Comparison of ENCODE assay signal across 10 mouse cellular contexts in genomic region chr13:67843775-67844118, GRCm38 (mm10). TPM values are rescaled to one million over a fixed set of nuclear protein-coding genes. Genes with fewer than 3 reads are reported as not detected.
A peak's percentile ranks its signal among the peaks of the same experiment; 100 is the strongest.
DNase-seq lines count a peak whose midpoint lies in the region; ATAC-seq lines count a peak whose summit lies in the region.
"Had no signal": no experiment of that assay in that cellular context is flagged by ENCODE, and none has a peak within 500 bp of the region (broad histone marks: within the 10 kb centered on the region; RNA-seq: fewer than 3 reads in every experiment).

No protein-coding gene starts in this region.

- no peaks in the 10 kb centered on the region for H3K36me3 ChIP-seq in lung, embryonic 15.5 days
- no peaks in the 10 kb centered on the region for H3K36me3 ChIP-seq in forebrain, embryonic 14.5 days (ENCODE audit: control insufficient read depth, insufficient read depth, low read length)
- no peaks in the 10 kb centered on the region for H3K36me3 ChIP-seq in liver, embryonic 11.5 days (ENCODE audit: control insufficient read depth, insufficient read depth, low read length)
- no peaks in the 10 kb centered on the region for H3K36me3 ChIP-seq in stomach, embryonic 14.5 days (ENCODE audit: control insufficient read depth, insufficient read depth, low read length)

- peak overlapping the region; percentile 37 for H3K4me3 ChIP-seq in lung, embryonic 15.5 days
- H3K4me3 ChIP-seq in forebrain, embryonic 14.5 days (ENCODE audit: low read depth, low read length), result peak overlapping the region; percentile 28; the same call in 1 of the 2 replicates
- H3K4me3 ChIP-seq in liver, embryonic 11.5 days (ENCODE audit: low read depth, low read length), result 0 out of 2 replicates have a peak overlapping the region, but pooled peaks have one; percentile 41
- H3K4me3 ChIP-seq in stomach, embryonic 14.5 days (ENCODE audit: low read depth, low read length), result peak overlapping the region; percentile 19; the same call in 1 of the 2 replicates
- H3K4me3 ChIP-seq: erythroblast, embryonic 14.5 days had no signal

- no peaks in the 10 kb centered on the region for H3K27me3 ChIP-seq in lung, embryonic 15.5 days
- no peaks in the 10 kb centered on the region for H3K27me3 ChIP-seq in forebrain, embryonic 14.5 days (replicated peaks; ENCODE audit: control insufficient read depth, insufficient read depth, low read length)
- no peaks in the 10 kb centered on the region for H3K27me3 ChIP-seq in liver, embryonic 11.5 days (replicated peaks; ENCODE audit: control insufficient read depth, insufficient read depth, low read length)
- H3K27me3 ChIP-seq in stomach, embryonic 14.5 days (ENCODE audit: control insufficient read depth, insufficient read depth, low read length), result no peaks in the 10 kb centered on the region

- 44% methylated on average over 6 of the region's 6 CpGs for whole genome bisulfite sequencing in lung, embryonic 15.5 days
- WGBS in forebrain, embryonic 14.5 days, result 41% methylated on average over 6 of the region's 6 CpGs
- WGBS in liver, embryonic 11.5 days, result 31% methylated on average over 6 of the region's 6 CpGs
- 46% methylated on average over 6 of the region's 6 CpGs for WGBS in stomach, embryonic 14.5 days

- no peak for ATAC-seq in lung, embryonic 15.5 days (ENCODE audit: borderline replicate concordance, extremely low read depth, low FRiP score, low TSS enrichment)
- peak; percentile 29; the same call in 1 of the 2 replicates for ATAC-seq in forebrain, embryonic 14.5 days
- ATAC-seq in liver, embryonic 11.5 days (replicated peaks; ENCODE audit: low FRiP score), result no peak
- no peak for ATAC-seq in stomach, embryonic 14.5 days (ENCODE audit: insufficient number of reproducible peaks, insufficient read depth, low FRiP score, low read depth)
- ATAC-seq in megakaryocyte-erythroid progenitor cell, adult 5-6 weeks (replicated peaks; ENCODE audit: low FRiP score, low TSS enrichment, poor library complexity, severe bottlenecking), result no peak

- H3K27ac ChIP-seq in lung, embryonic 15.5 days, result no peak overlapping the region
- no peak overlapping the region for H3K27ac ChIP-seq in forebrain, embryonic 14.5 days (ENCODE audit: low read depth, low read length)
- no peak overlapping the region for H3K27ac ChIP-seq in liver, embryonic 11.5 days (ENCODE audit: low read depth, low read length)
- H3K27ac ChIP-seq in stomach, embryonic 14.5 days (ENCODE audit: low read length), result no peak overlapping the region

- no peak overlapping the region; the same call in 1 of the 2 replicates for H3K9ac ChIP-seq in lung, embryonic 15.5 days
- peak overlapping the region; percentile 44; the same call in 1 of the 2 replicates for H3K9ac ChIP-seq in forebrain, embryonic 14.5 days (ENCODE audit: low read length)
- no peak overlapping the region for H3K9ac ChIP-seq in liver, embryonic 11.5 days (ENCODE audit: low read depth, low read length)
- H3K9ac ChIP-seq in stomach, embryonic 14.5 days (replicated peaks; ENCODE audit: low read depth, low read length), result no peak overlapping the region; the same call in 1 of the 2 replicates

- no peaks in the 10 kb centered on the region for H3K9me3 ChIP-seq in lung, embryonic 15.5 days
- H3K9me3 ChIP-seq in forebrain, embryonic 14.5 days (replicated peaks; ENCODE audit: control insufficient read depth, low read length), result no peaks in the 10 kb centered on the region
- no peaks in the 10 kb centered on the region for H3K9me3 ChIP-seq in liver, embryonic 11.5 days (ENCODE audit: control insufficient read depth, low read length)
- no peaks in the 10 kb centered on the region for H3K9me3 ChIP-seq in stomach, embryonic 14.5 days (ENCODE audit: control insufficient read depth, low read depth, low read length)

- no peak for DNase-seq in lung, postnatal 10 days
- DNase-seq in forebrain, embryonic 14.5 days (ENCODE audit: low spot score), result no peak
- no peak for DNase-seq in liver, embryonic 11.5 days (ENCODE audit: low spot score)
- no peak for DNase-seq in adrenal gland, postnatal 4 days (ENCODE audit: low spot score in 2 of 2)
- no peak for DNase-seq in left cerebral cortex, adult 9 months (ENCODE audit: low spot score in 2 of 2)

- H3K4me1 ChIP-seq in lung, embryonic 15.5 days, result peaks cover 7% of the 10 kb centered on the region
- H3K4me1 ChIP-seq in forebrain, embryonic 14.5 days (ENCODE audit: control insufficient read depth, insufficient read depth, low read length), result no peaks in the 10 kb centered on the region
- H3K4me1 ChIP-seq in liver, embryonic 11.5 days (replicated peaks; ENCODE audit: control insufficient read depth, insufficient read depth, low read length), result no peaks in the 10 kb centered on the region
- 0 out of 2 replicates have a peak, but pooled peaks cover 3% of the 10 kb centered on the region for H3K4me1 ChIP-seq in stomach, embryonic 14.5 days (ENCODE audit: control insufficient read depth, insufficient read depth, low read length)

- peak overlapping the region; percentile 59 for H3K4me2 ChIP-seq in lung, embryonic 15.5 days
- H3K4me2 ChIP-seq in forebrain, embryonic 14.5 days (ENCODE audit: low read length), result peak overlapping the region; percentile 50
- peak overlapping the region; percentile 61 for H3K4me2 ChIP-seq in liver, embryonic 11.5 days
- H3K4me2 ChIP-seq in stomach, embryonic 14.5 days (replicated peaks; ENCODE audit: low read depth, low read length), result peak overlapping the region; percentile 37

RNA-seq across cellular contexts. Expression of gene Gm10037, which starts 12.8 kb away (rescaled TPM):
- polyA plus RNA-seq in lung, embryonic 15.5 days (2015; fragmentation: Nextera tagmentation; extraction: Ambion mirVana), result 1.9 and 2.2 TPM in 2 replicates
- 4.9 and 7.4 TPM in 2 replicates for polyA plus RNA-seq in forebrain, embryonic 14.5 days (2014; fragmentation: Nextera tagmentation; extraction: Ambion mirVana)
- polyA plus RNA-seq in liver, embryonic 11.5 days (2014; fragmentation: Nextera tagmentation; extraction: Ambion mirVana), result 0.71 and 0.96 TPM in 2 replicates
- 2.3 and 4.0 TPM in 2 replicates for polyA plus RNA-seq in stomach, embryonic 14.5 days (2014; fragmentation: Nextera tagmentation; extraction: Ambion mirVana)
- 1 to 10 TPM; 2.3 to 3.4 TPM for total RNA-seq in adrenal gland, postnatal 4 days (2021)
- total RNA-seq in megakaryocyte-erythroid progenitor cell, adult 5-6 weeks (2014; fragmentation: Nextera tagmentation), result 2.3 TPM in 1 of 2 replicates, not detected in the other
- total RNA-seq in megakaryocyte-erythroid progenitor cell, adult 5-6 weeks (2017), result not detected in 2 replicates
- polyA plus RNA-seq: erythroblast, embryonic 14.5 days had no signal

RNA-seq across cellular contexts. Expression of gene BC048507, which starts 19.4 kb away (rescaled TPM):
- polyA plus RNA-seq in lung, embryonic 15.5 days (2015; fragmentation: Nextera tagmentation; extraction: Ambion mirVana), result not detected in 2 replicates
- polyA plus RNA-seq in forebrain, embryonic 14.5 days (2014; fragmentation: Nextera tagmentation; extraction: Ambion mirVana), result not detected in 2 replicates
- not detected in 2 replicates for polyA plus RNA-seq in liver, embryonic 11.5 days (2014; fragmentation: Nextera tagmentation; extraction: Ambion mirVana)
- polyA plus RNA-seq in stomach, embryonic 14.5 days (2014; fragmentation: Nextera tagmentation; extraction: Ambion mirVana), result not detected in 2 replicates
- total RNA-seq in adrenal gland, postnatal 4 days (2021), result not detected
- total RNA-seq in megakaryocyte-erythroid progenitor cell, adult 5-6 weeks (2014; fragmentation: Nextera tagmentation), result not detected in 2 replicates
- not detected in 2 replicates for total RNA-seq in megakaryocyte-erythroid progenitor cell, adult 5-6 weeks (2017)
- total RNA-seq: left cerebral cortex, postnatal 14 days had no signal
- polyA plus RNA-seq: erythroblast, embryonic 14.5 days had no signal

RNA-seq across cellular contexts. Expression of gene Zfp273, which starts 30.2 kb away (rescaled TPM):
- 7.6 and 8.7 TPM in 2 replicates for polyA plus RNA-seq in lung, embryonic 15.5 days (2015; fragmentation: Nextera tagmentation; extraction: Ambion mirVana)
- 13.9 and 14.0 TPM in 2 replicates for polyA plus RNA-seq in forebrain, embryonic 14.5 days (2014; fragmentation: Nextera tagmentation; extraction: Ambion mirVana)
- 3.6 and 4.0 TPM in 2 replicates for polyA plus RNA-seq in liver, embryonic 11.5 days (2014; fragmentation: Nextera tagmentation; extraction: Ambion mirVana)
- 6.7 and 9.1 TPM in 2 replicates for polyA plus RNA-seq in stomach, embryonic 14.5 days (2014; fragmentation: Nextera tagmentation; extraction: Ambion mirVana)
- total RNA-seq in adrenal gland, postnatal 4 days (2021), result 1 to 10 TPM; 8.0 to 8.9 TPM
- 3.1 and 5.3 TPM in 2 replicates for total RNA-seq in megakaryocyte-erythroid progenitor cell, adult 5-6 weeks (2014; fragmentation: Nextera tagmentation)
- 2.2 and 8.7 TPM in 2 replicates for total RNA-seq in megakaryocyte-erythroid progenitor cell, adult 5-6 weeks (2017)
- polyA plus RNA-seq: erythroblast, embryonic 14.5 days had no signal
